Mouse (Mus musculus) limb, embryonic 15.5 days (tissue): ENCODE results near the gene Tekt5. TPM values are rescaled to one million over a fixed set of nuclear protein-coding genes. Genes with fewer than 3 reads are reported as not detected.
A peak's percentile ranks its signal among the peaks of the same experiment; 100 is the strongest.

Experiments
- ATAC-seq: fragments of 200-750 bp; cut with Nextera tagmentation; 2 replicates; pipeline ENCODE4 v1.8.0; 2017; ENCODE audit warnings: low read depth, moderate TSS enrichment; ENCODE audit not compliant: insufficient number of reproducible peaks, low FRiP score, low TSS enrichment
- H3K27ac ChIP-seq: fragments of 300-500 bp; sonication (generic); 2 replicates; pipeline ENCODE4 v1.5.1; 2015; ENCODE audit warnings: moderate library complexity, mild to moderate bottlenecking, inconsistent platforms
- H3K27me3 ChIP-seq: fragments of 300-500 bp; sonication (generic); 2 replicates; pipeline ENCODE4 v1.6.1; 2015; ENCODE audit warnings: inconsistent platforms
- H3K36me3 ChIP-seq: fragments of 300-500 bp; sonication (generic); 2 replicates; pipeline ENCODE4 v1.6.1; 2015; ENCODE audit warnings: inconsistent platforms
- H3K4me1 ChIP-seq: fragments of 300-500 bp; sonication (generic); 2 replicates; pipeline ENCODE4 v1.6.1; 2015; ENCODE audit warnings: inconsistent platforms
- H3K4me2 ChIP-seq: fragments of 300-500 bp; sonication (generic); 2 replicates; pipeline ENCODE4 v1.6.1; 2015; ENCODE audit warnings: mild to moderate bottlenecking, inconsistent platforms
- H3K4me3 ChIP-seq: fragments of 300-500 bp; sonication (generic); 2 replicates; pipeline ENCODE4 v1.5.1; 2015; ENCODE audit warnings: mild to moderate bottlenecking, inconsistent platforms
- H3K9ac ChIP-seq: fragments of 300-500 bp; sonication (generic); 2 replicates; pipeline ENCODE4 v1.6.1; 2015; ENCODE audit warnings: inconsistent platforms
- H3K9me3 ChIP-seq: fragments of 300-500 bp; sonication (generic); 2 replicates; pipeline ENCODE4 v1.6.1; 2016; ENCODE audit warnings: inconsistent platforms
- WGBS: fragments of 180-500 bp; shearing (Covaris S2); methylation state at CpG from one replicate; pipeline ENCODE4 v1.1.7; 2015; 5-methylcytosine and 5-hydroxymethylcytosine counted together
- polyA plus RNA-seq: library from polyadenylated mRNA; unstranded; fragments of >200 nt; fragmentation: Nextera tagmentation; extraction: Ambion mirVana; gene quantifications from 2 replicates; pipeline ENCODE4 v1.2.1, GENCODE M21; 2015

Tekt5 gene
- polyA plus RNA-seq, 1 experiment from 2014 or later = 1.6 TPM

DNA sequence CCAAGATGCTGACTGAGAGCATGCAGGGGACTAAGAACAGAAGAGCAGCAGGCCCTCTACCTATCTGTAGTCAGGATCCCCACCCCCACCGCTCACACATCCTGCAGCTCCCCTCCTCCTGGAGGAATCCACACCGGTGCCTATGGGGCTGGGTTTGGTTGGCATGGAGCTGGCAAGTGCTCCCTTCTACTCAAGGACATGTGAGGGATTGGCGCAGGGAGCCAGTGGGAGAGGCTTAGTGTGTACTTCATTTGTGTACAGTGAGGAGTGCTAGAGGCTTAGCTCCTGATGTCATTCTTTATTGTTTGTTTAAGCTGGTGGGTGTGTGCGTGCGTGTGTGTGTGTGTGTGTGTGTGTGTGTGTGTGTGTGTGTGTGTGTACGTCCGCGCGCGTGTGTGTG is 45.4 kb downstream of the Tekt5 start:
- WGBS = 82% methylated on average over 10 of the region's 10 CpGs
- ATAC-seq = 0 out of 2 replicates have a peak, but pooled peaks have one; percentile 13
- no peak overlapping the region for H3K4me2 ChIP-seq

DNA sequence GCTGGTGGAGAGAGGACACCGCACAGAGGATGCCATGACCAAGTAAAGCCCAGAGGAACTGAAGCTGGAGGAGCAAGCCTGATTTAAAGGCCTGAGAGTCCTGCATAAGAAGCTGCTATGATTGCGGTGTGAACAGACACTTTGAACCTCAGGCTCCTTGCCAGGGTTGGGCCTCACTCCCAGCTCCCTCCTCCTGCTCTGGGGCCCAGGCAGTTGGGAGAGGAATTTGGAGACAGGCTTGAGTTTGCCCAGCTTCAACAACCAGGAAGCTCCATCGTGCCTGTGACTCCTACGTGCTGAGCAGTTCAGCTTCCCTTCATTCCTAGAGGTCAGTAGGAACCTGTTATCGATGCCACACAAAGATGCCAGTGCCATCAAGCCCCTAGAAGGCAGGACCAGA is 45.9 kb downstream of the Tekt5 start:
- Histone ChIP-seq H3K4me1 (peaks cover 17% of the 10 kb centered on the region), H3K9ac (no peak overlapping the region), H3K4me3 (no peak overlapping the region), H3K27ac (peak overlapping the region; percentile 22), H3K9me3 (no peaks in the 10 kb centered on the region), H3K27me3 (no peaks in the 10 kb centered on the region), H3K36me3 (no peaks in the 10 kb centered on the region), H3K4me2 (no peak overlapping the region)
- WGBS = 56% methylated on average over 5 of the region's 5 CpGs
- ATAC-seq = no peak

More for the DNA sequence above, 45.4 kb downstream of the Tekt5 start:
- H3K36me3 ChIP-seq = no peaks in the 10 kb centered on the region
- H3K9ac ChIP-seq = no peak overlapping the region
- no peaks in the 10 kb centered on the region for H3K9me3 ChIP-seq
- peaks cover 19% of the 10 kb centered on the region for H3K4me1 ChIP-seq
- H3K27me3 ChIP-seq = no peaks in the 10 kb centered on the region
- peak overlapping the region; percentile 22 for H3K27ac ChIP-seq
- H3K4me3 ChIP-seq = no peak overlapping the region

DNA sequence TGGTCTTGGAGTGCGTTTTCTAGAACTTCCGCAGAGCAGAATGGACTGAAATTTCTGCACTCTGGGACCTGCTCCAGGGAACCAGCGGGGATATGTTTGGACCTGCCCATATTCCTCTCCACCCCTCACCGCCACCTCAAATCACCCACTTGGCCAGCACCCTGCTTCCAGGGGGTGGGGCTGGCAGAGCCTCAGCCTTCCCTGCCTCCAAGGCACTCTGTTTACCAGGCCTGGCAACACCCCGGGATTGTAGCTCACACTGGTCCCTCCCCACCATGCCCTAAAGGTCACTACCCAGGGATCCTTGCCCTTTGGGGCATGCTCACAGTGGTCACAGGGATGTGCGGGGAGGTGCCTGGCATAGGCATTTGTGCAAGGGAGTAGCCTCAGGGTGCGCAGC is 47.7 kb downstream of the Tekt5 start:
- H3K27ac ChIP-seq = 0 out of 2 replicates have a peak overlapping the region, but pooled peaks have one; percentile 27
- WGBS = 72% methylated on average over 7 of the region's 7 CpGs
- H3K9me3 ChIP-seq = no peaks in the 10 kb centered on the region
- H3K36me3 ChIP-seq = no peaks in the 10 kb centered on the region
- ATAC-seq = no peak
- H3K4me2 ChIP-seq = no peak overlapping the region
- no peak overlapping the region for H3K9ac ChIP-seq
- H3K27me3 ChIP-seq = no peaks in the 10 kb centered on the region
- no peak overlapping the region for H3K4me3 ChIP-seq
- H3K4me1 ChIP-seq = peaks cover 17% of the 10 kb centered on the region

DNA sequence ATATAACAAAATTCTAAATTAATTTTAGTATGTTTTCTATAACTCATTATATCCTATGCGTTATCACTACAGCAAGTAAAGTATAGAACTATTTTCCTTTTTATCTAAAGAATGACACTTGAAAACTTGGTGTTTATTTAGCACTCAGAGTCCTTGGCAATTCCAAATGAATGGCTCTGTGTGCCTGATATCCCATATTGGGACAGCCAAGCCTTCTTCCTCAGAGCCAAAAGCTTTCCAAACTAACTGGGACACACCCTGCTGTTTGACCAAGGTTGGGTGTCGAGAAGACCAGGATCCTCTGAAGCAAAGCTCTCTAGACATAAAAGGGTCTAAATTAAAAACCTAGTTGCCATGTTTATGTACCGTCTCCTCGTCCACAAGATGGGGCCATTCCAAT is 54.2 kb downstream of the Tekt5 start:
- Histone ChIP-seq H3K4me3 (no peak overlapping the region), H3K27me3 (no peaks in the 10 kb centered on the region), H3K4me2 (no peak overlapping the region), H3K9ac (no peak overlapping the region), H3K36me3 (no peaks in the 10 kb centered on the region), H3K27ac (no peak overlapping the region), H3K9me3 (no peaks in the 10 kb centered on the region), H3K4me1 (no peaks in the 10 kb centered on the region)
- no peak for ATAC-seq
- WGBS = 65% methylated on average over 4 of the region's 4 CpGs

DNA sequence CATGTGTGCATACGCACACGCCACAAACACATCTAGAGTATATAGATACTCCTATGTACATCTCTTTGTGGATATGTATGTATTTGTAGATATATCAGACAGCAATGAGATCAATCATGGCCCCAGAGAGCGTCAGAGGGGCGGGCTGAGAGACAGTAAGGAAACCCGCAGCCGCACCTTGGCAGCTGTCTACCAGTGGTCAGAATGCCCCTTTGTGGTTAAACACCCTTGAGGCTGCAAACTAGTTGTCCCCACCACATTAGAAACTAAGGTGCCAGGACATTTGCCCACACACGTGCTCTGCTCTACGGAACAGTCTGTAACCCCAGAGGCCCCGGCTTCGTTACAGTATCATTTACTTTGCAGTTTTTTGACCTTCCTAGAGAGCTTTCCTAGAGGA is 55.4 kb downstream of the Tekt5 start:
- Histone ChIP-seq H3K9me3 (no peaks in the 10 kb centered on the region), H3K4me2 (no peak overlapping the region), H3K27ac (no peak overlapping the region), H3K4me1 (no peaks in the 10 kb centered on the region), H3K27me3 (no peaks in the 10 kb centered on the region), H3K9ac (no peak overlapping the region), H3K4me3 (no peak overlapping the region), H3K36me3 (no peaks in the 10 kb centered on the region)
- ATAC-seq = no peak
- WGBS = 89% methylated on average over 10 of the region's 10 CpGs

DNA sequence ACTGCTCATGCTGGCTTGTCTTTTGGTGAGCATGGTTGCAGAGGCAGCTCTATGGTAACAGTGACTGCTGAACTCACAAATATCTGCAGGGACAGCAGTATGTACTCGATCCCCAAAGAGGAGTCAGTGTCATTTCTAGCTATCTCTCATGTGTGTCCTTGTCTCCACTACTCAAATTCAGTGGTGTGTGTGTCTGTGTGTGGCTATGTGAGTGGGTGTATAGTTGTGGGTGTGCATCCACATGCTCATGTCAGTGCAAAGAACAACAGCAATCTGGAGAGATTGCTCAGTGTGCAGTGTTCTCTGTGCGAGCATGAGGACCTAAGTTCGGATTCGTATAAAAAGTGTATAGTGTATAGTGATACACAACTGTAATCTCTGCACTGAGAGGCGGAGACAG is 56.7 kb downstream of the Tekt5 start:
- 88% methylated on average over 5 of the region's 5 CpGs for WGBS

DNA sequence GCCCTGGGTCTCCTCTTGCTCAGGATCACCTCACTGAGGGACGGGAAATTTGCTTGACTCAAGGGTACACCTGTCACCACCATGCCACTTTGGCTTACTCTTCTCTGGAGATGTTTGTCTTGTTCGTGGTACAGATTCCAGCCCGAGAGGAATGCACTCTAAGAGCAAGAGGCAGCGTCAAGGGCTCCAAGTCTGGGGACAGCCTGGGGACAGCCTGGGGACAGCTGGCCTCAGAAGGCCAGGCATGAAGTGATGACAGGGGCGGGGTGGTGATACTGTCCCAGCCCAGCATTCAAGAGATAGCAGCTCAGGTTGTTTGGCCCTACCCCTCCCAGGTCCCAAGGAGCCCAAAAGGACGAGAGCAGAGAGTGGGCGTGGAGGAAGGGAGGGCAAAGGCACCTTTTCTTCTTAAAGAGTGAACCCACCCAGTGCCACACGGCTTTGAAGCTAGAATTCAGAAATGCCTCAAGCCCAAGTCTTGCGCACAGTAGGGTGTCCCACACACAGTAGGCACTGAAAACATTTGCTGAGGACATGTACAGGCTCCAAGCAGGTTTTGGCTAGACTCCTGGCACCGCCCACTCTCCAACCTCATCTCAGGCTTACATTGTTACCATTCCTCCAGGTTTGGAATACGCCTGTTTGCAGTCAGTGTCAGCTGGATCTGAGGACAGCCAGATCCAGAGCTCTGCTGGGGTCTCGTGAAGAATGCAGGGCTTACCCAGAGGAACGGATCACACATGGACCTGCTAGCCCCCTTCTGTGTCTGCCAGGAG is 57.7 kb downstream of the Tekt5 start:
- H3K27ac ChIP-seq = peak overlapping the region; percentile 27; the same call in 1 of the 2 replicates
- ATAC-seq = no peak
- H3K4me1 ChIP-seq = no peaks in the 10 kb centered on the region
- no peak overlapping the region for H3K9ac ChIP-seq
- H3K9me3 ChIP-seq = no peaks in the 10 kb centered on the region
- H3K4me3 ChIP-seq = no peak overlapping the region
- H3K27me3 ChIP-seq = no peaks in the 10 kb centered on the region
- no peak overlapping the region for H3K4me2 ChIP-seq
- no peaks in the 10 kb centered on the region for H3K36me3 ChIP-seq
- WGBS = 75% methylated on average over 13 of the region's 13 CpGs

More for the DNA sequence above, 56.7 kb downstream of the Tekt5 start:
- no peak for ATAC-seq
- Histone ChIP-seq H3K9me3 (no peaks in the 10 kb centered on the region), H3K9ac (no peak overlapping the region), H3K4me1 (no peaks in the 10 kb centered on the region), H3K27ac (no peak overlapping the region), H3K4me3 (no peak overlapping the region), H3K36me3 (no peaks in the 10 kb centered on the region), H3K4me2 (no peak overlapping the region), H3K27me3 (no peaks in the 10 kb centered on the region)

DNA sequence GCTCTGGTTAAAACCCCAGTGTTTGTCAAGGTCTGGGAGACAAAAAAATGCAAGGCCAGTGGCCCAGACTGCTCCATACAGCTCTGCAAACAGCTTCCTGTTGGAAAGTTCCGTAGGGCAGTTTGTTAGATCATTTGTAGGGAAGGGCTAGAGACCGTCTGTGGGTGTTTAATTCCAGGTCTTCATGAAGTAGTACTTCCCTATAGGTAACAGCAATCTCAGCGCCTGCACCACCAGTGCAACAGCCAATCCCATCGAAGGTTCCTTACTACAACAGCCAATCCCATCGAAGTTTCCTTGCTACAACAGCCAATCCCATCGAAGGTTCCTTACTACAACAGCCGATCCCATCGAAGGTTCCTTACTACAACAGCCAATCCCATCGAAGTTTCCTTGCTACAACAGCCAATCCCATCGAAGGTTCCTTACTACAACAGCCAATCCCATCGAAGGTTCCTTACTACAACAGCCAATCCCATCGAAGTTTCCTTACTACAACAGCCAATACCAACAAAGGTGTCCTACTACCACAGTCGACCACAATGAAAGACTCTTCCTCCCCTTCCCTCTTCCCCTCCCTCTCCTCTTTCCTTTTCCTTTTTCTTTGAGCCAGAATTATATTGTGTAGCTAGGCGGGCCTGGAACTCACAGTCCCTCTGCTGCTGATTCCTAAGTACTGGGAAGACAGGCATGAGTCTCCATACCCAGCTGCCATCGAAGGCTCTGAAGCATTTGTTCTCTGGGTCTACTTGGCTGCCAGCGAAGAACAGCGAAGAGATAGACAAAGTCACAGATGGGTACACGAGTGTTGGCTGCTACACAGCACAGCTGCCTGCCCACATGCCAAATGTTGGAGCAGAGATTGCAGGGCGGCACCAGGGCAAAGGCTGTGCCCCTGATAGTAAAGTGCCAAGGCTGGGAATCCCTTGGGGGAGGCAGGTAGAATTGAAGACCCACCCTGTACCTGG is 58.6 kb downstream of the Tekt5 start:
- H3K36me3 ChIP-seq = no peaks in the 10 kb centered on the region
- H3K27me3 ChIP-seq = no peaks in the 10 kb centered on the region
- H3K4me2 ChIP-seq = no peak overlapping the region
- no peaks in the 10 kb centered on the region for H3K4me1 ChIP-seq
- H3K4me3 ChIP-seq = no peak overlapping the region
- H3K9ac ChIP-seq = no peak overlapping the region
- H3K27ac ChIP-seq = no peak overlapping the region
- no peaks in the 10 kb centered on the region for H3K9me3 ChIP-seq
- no peak for ATAC-seq
- WGBS = 89% methylated on average over 19 of the region's 19 CpGs

DNA sequence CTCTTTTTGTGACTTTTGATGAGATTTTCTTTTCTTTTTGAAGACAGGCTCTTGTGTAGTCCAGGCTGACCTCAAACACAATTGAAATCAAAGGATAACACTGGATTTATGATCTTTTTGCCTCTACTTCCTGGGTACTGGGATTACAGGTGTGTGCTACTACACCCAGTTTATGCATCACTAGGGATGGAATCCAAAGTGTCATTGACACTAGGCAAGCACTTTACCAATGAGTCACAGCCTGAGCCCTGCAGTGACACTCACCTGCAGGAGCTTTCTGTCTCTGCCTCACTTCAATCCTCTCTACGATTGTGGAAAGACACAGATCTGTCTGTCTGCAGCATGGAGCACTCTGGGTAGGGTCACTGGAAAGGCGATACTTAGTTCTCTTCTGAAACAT is 59.3 kb downstream of the Tekt5 start:
- no peak overlapping the region for H3K4me2 ChIP-seq
- H3K9ac ChIP-seq = no peak overlapping the region
- no peaks in the 10 kb centered on the region for H3K36me3 ChIP-seq
- 87% methylated on average over 2 of the region's 2 CpGs for WGBS
- H3K4me1 ChIP-seq = no peaks in the 10 kb centered on the region
- H3K27ac ChIP-seq = no peak overlapping the region
- ATAC-seq = no peak
- no peaks in the 10 kb centered on the region for H3K9me3 ChIP-seq
- H3K4me3 ChIP-seq = no peak overlapping the region
- H3K27me3 ChIP-seq = no peaks in the 10 kb centered on the region

DNA sequence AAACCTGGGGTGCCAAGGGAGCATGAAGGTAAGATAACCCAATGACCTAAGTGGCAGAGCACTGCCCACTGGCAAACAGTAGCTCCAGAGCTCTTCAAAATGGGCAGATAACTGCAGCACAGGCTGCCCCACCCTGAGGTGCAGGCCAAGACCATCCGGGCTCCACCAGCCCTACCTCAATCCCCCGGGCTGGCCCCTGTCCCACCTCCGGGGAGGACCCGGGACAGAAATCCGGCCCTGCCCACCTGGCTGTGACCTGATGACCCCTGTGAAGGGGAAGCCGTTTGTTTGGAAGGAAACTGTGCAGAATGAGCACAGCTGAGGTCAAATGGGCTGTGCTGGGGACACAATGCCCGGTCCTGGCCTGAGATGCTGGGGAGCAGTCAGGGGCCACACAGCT is 62.6 kb downstream of the Tekt5 start:
- no peak overlapping the region for H3K4me3 ChIP-seq
- WGBS = 44% methylated on average over 7 of the region's 7 CpGs
- no peaks in the 10 kb centered on the region for H3K9me3 ChIP-seq
- no peak overlapping the region for H3K27ac ChIP-seq
- no peaks in the 10 kb centered on the region for H3K36me3 ChIP-seq
- H3K9ac ChIP-seq = no peak overlapping the region
- H3K4me1 ChIP-seq = no peaks in the 10 kb centered on the region
- no peaks in the 10 kb centered on the region for H3K27me3 ChIP-seq
- no peak for ATAC-seq
- no peak overlapping the region for H3K4me2 ChIP-seq

DNA sequence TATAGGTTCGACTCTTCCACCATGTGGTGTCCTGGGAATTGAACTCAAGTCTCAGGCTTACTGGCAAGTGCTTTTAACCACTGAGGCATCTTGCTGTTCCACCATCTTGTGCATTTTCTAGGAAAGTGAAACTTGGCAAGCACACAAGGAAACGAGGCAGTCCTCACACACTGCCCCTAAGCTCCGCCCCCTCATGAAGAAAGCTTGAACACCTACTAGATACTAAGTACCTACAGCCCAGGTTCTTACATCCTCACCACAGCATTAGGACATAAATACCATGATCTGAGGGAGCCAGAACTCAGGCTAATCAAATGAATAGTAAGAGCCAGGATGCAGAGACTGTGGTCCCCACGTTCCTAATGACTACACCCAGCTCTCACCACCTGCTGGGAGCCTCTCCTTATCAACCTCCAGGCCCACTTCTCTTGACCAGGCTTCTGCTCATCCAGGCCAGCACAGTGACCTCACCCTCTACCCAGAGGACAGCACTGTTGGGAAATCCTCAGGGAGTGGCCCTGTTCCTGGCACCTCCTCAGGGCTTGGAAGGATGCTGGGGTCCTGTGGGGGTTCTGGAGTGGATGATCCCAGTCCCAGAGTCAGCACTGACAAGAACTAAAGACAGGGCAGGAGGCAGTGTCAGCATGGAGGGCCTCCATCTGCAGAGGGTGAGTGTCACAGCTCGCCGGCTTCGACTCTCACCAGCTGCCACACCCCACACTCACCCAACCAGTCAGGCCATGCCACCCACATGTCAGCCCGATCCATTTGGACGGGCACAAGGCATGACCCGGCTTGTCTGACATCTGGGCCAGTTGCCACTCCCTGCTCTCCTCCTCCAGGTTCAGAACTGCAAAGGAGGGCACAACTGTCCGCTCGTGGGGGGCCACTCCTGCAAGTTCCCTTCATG is 64.4 kb downstream of the Tekt5 start:
- no peak overlapping the region for H3K4me2 ChIP-seq
- H3K27me3 ChIP-seq = no peaks in the 10 kb centered on the region
- no peaks in the 10 kb centered on the region for H3K36me3 ChIP-seq
- WGBS = 64% methylated on average over 12 of the region's 12 CpGs
- no peaks in the 10 kb centered on the region for H3K4me1 ChIP-seq
- no peaks in the 10 kb centered on the region for H3K9me3 ChIP-seq
- H3K9ac ChIP-seq = no peak overlapping the region
- H3K4me3 ChIP-seq = no peak overlapping the region
- no peak for ATAC-seq
- no peak overlapping the region for H3K27ac ChIP-seq
